Mouse (Mus musculus): ENCODE results near the gene Xpo5. TPM values are rescaled to one million over a fixed set of nuclear protein-coding genes. Genes with fewer than 3 reads are reported as not detected.

Gene Xpo5
- polyA plus RNA-seq, 1 experiment from 2014 or later, result 61.5 TPM

GRCm38 (mm10) chr17:46243624-46244023, 41.0 kb downstream of the Xpo5 start:
- ATAC-seq (ENCODE audit: low FRiP score, low TSS enrichment), result no peak
- WGBS, result 88% methylated on average over 2 of the region's 2 CpGs
- Histone ChIP-seq H3K9ac (ENCODE audit: low read depth, low read length) (no peak overlapping the region), H3K36me3 (ENCODE audit: control insufficient read depth, insufficient read depth, low read length) (peaks cover 77% of the 10 kb centered on the region), H3K4me2 (replicated peaks; ENCODE audit: low read depth, low read length) (no peak overlapping the region), H3K27me3 (ENCODE audit: control insufficient read depth, insufficient read depth, low read length) (no peaks in the 10 kb centered on the region), H3K9me3 (ENCODE audit: control insufficient read depth, low read length) (no peaks in the 10 kb centered on the region), H3K4me1 (ENCODE audit: control insufficient read depth, insufficient read depth, low read length) (peaks cover 9% of the 10 kb centered on the region), H3K27ac (ENCODE audit: low read depth, low read length) (no peak overlapping the region), H3K4me3 (ENCODE audit: low read length) (no peak overlapping the region)

GRCm38 (mm10) chr17:46244579-46244978, 42.0 kb downstream of the Xpo5 start:
- Histone ChIP-seq H3K4me1 (ENCODE audit: control insufficient read depth, insufficient read depth, low read length) (peaks cover 17% of the 10 kb centered on the region), H3K9me3 (ENCODE audit: control insufficient read depth, low read length) (no peaks in the 10 kb centered on the region), H3K4me3 (ENCODE audit: low read length) (no peak overlapping the region), H3K27me3 (ENCODE audit: control insufficient read depth, insufficient read depth, low read length) (no peaks in the 10 kb centered on the region), H3K36me3 (ENCODE audit: control insufficient read depth, insufficient read depth, low read length) (peaks cover 73% of the 10 kb centered on the region), H3K4me2 (replicated peaks; ENCODE audit: low read depth, low read length) (no peak overlapping the region), H3K9ac (ENCODE audit: low read depth, low read length) (no peak overlapping the region), H3K27ac (ENCODE audit: low read depth, low read length) (no peak overlapping the region)
- ATAC-seq (ENCODE audit: low FRiP score, low TSS enrichment), result no peak
- WGBS, result 68% methylated on average over 10 of the region's 10 CpGs

GRCm38 (mm10) chr17:46247512-46248188, 45.1 kb downstream of the Xpo5 start, which contains the start of the genes Polr1c and Yipf3:
Gene Polr1c (minus strand): TSS chr17:46248054.
Gene Yipf3 (plus strand): TSS chr17:46248080.
- peaks cover 69% of the 10 kb centered on the region for H3K36me3 ChIP-seq (ENCODE audit: control insufficient read depth, insufficient read depth, low read length)
- under 1% methylated on average over 53 of the region's 53 CpGs for WGBS

GRCm38 (mm10) chr17:46248189-46248522, 45.6 kb downstream of the Xpo5 start:
- peak overlapping the region; percentile 95 for H3K9ac ChIP-seq (ENCODE audit: low read depth, low read length)
- no peaks in the 10 kb centered on the region for H3K9me3 ChIP-seq (ENCODE audit: control insufficient read depth, low read length)
- H3K27ac ChIP-seq (ENCODE audit: low read depth, low read length), result peak overlapping the region; percentile 67; the same call in 1 of the 2 replicates
- H3K4me1 ChIP-seq (ENCODE audit: control insufficient read depth, insufficient read depth, low read length), result peaks cover 17% of the 10 kb centered on the region
- under 1% methylated on average over 37 of the region's 37 CpGs for WGBS
- no peaks in the 10 kb centered on the region for H3K27me3 ChIP-seq (ENCODE audit: control insufficient read depth, insufficient read depth, low read length)
- no peak; the same call in 1 of the 2 replicates for ATAC-seq (ENCODE audit: low FRiP score, low TSS enrichment)
- peak overlapping the region; percentile 99 for H3K4me3 ChIP-seq (ENCODE audit: low read length)
- H3K36me3 ChIP-seq (ENCODE audit: control insufficient read depth, insufficient read depth, low read length), result peaks cover 64% of the 10 kb centered on the region
- peak overlapping the region; percentile 87 for H3K4me2 ChIP-seq (replicated peaks; ENCODE audit: low read depth, low read length)

More at GRCm38 (mm10) chr17:46247512-46248188, 45.1 kb downstream of the Xpo5 start, which contains the start of the genes Polr1c and Yipf3:
- peaks cover 17% of the 10 kb centered on the region for H3K4me1 ChIP-seq (ENCODE audit: control insufficient read depth, insufficient read depth, low read length)
- H3K27ac ChIP-seq (ENCODE audit: low read depth, low read length), result peak within 1 kb of the TSS; percentile 67; the same call in 1 of the 2 replicates
- no peaks in the 10 kb centered on the region for H3K9me3 ChIP-seq (ENCODE audit: control insufficient read depth, low read length)
- peak within 1 kb of the TSS; percentile 95 for H3K9ac ChIP-seq (ENCODE audit: low read depth, low read length)
- ATAC-seq (ENCODE audit: low FRiP score, low TSS enrichment), result peak; percentile 89
- H3K27me3 ChIP-seq (ENCODE audit: control insufficient read depth, insufficient read depth, low read length), result no peaks in the 10 kb centered on the region
- H3K4me2 ChIP-seq (replicated peaks; ENCODE audit: low read depth, low read length), result peak within 1 kb of the TSS; percentile 87
- peak within 1 kb of the TSS; percentile 99 for H3K4me3 ChIP-seq (ENCODE audit: low read length)

GRCm38 (mm10) chr17:46251174-46251573, 48.6 kb downstream of the Xpo5 start:
- Histone ChIP-seq H3K9me3 (ENCODE audit: control insufficient read depth, low read length) (no peaks in the 10 kb centered on the region), H3K4me2 (replicated peaks; ENCODE audit: low read depth, low read length) (no peak overlapping the region), H3K4me3 (ENCODE audit: low read length) (no peak overlapping the region), H3K4me1 (ENCODE audit: control insufficient read depth, insufficient read depth, low read length) (peaks cover 25% of the 10 kb centered on the region), H3K27me3 (ENCODE audit: control insufficient read depth, insufficient read depth, low read length) (peaks cover 13% of the 10 kb centered on the region), H3K36me3 (ENCODE audit: control insufficient read depth, insufficient read depth, low read length) (peaks cover 35% of the 10 kb centered on the region), H3K27ac (ENCODE audit: low read depth, low read length) (no peak overlapping the region), H3K9ac (ENCODE audit: low read depth, low read length) (no peak overlapping the region)
- no peak for ATAC-seq (ENCODE audit: low FRiP score, low TSS enrichment)
- 82% methylated on average over 7 of the region's 7 CpGs for WGBS

- 63% methylated on average over 14 of the region's 14 CpGs for WGBS
- Histone ChIP-seq H3K9ac (ENCODE audit: low read depth, low read length) (peak overlapping the region; percentile 63; the same call in 1 of the 2 replicates), H3K27ac (ENCODE audit: low read depth, low read length) (no peak overlapping the region), H3K4me2 (replicated peaks; ENCODE audit: low read depth, low read length) (peak overlapping the region; percentile 99), H3K27me3 (ENCODE audit: control insufficient read depth, insufficient read depth, low read length) (peaks cover 13% of the 10 kb centered on the region), H3K36me3 (ENCODE audit: control insufficient read depth, insufficient read depth, low read length) (peaks cover 41% of the 10 kb centered on the region), H3K4me1 (ENCODE audit: control insufficient read depth, insufficient read depth, low read length) (peaks cover 18% of the 10 kb centered on the region), H3K9me3 (ENCODE audit: control insufficient read depth, low read length) (no peaks in the 10 kb centered on the region), H3K4me3 (ENCODE audit: low read length) (peak overlapping the region; percentile 68; the same call in 1 of the 2 replicates)
- no peak for ATAC-seq (ENCODE audit: low FRiP score, low TSS enrichment)
Observed at GRCm38 (mm10) chr17:46252571-46253451, 50.2 kb downstream of the Xpo5 start.

- Histone ChIP-seq H3K36me3 (ENCODE audit: control insufficient read depth, insufficient read depth, low read length) (peaks cover 49% of the 10 kb centered on the region), H3K4me1 (ENCODE audit: control insufficient read depth, insufficient read depth, low read length) (peaks cover 17% of the 10 kb centered on the region), H3K4me3 (ENCODE audit: low read length) (peak within 1 kb of the TSS; percentile 68), H3K9me3 (ENCODE audit: control insufficient read depth, low read length) (no peaks in the 10 kb centered on the region), H3K27me3 (ENCODE audit: control insufficient read depth, insufficient read depth, low read length) (peaks cover 13% of the 10 kb centered on the region), H3K9ac (ENCODE audit: low read depth, low read length) (peak within 1 kb of the TSS; percentile 63), H3K4me2 (replicated peaks; ENCODE audit: low read depth, low read length) (peak within 1 kb of the TSS; percentile 99), H3K27ac (ENCODE audit: low read depth, low read length) (no peak within 1 kb of the TSS)
- ATAC-seq (ENCODE audit: low FRiP score, low TSS enrichment), result peak; percentile 77
- 2% methylated on average over 46 of the region's 48 CpGs for WGBS
Observed at GRCm38 (mm10) chr17:46253452-46254084, 51.0 kb downstream of the Xpo5 start, which contains the start of gene Lrrc73. Gene Lrrc73 (plus strand): TSS chr17:46253531.

- peak overlapping the region; percentile 63 for H3K9ac ChIP-seq (ENCODE audit: low read depth, low read length)
- peaks cover 53% of the 10 kb centered on the region for H3K36me3 ChIP-seq (ENCODE audit: control insufficient read depth, insufficient read depth, low read length)
- peak overlapping the region; percentile 68 for H3K4me3 ChIP-seq (ENCODE audit: low read length)
- H3K4me2 ChIP-seq (replicated peaks; ENCODE audit: low read depth, low read length), result peak overlapping the region; percentile 99
- peaks cover 11% of the 10 kb centered on the region; the same call in 1 of the 2 replicates for H3K4me1 ChIP-seq (ENCODE audit: control insufficient read depth, insufficient read depth, low read length)
- H3K27me3 ChIP-seq (ENCODE audit: control insufficient read depth, insufficient read depth, low read length), result peaks cover 13% of the 10 kb centered on the region
- H3K9me3 ChIP-seq (ENCODE audit: control insufficient read depth, low read length), result no peaks in the 10 kb centered on the region
- ATAC-seq (ENCODE audit: low FRiP score, low TSS enrichment), result peak; percentile 21; the same call in 1 of the 2 replicates
- no peak overlapping the region for H3K27ac ChIP-seq (ENCODE audit: low read depth, low read length)
- under 1% methylated on average over 47 of the region's 54 CpGs for WGBS
Observed at GRCm38 (mm10) chr17:46254106-46254505, 51.5 kb downstream of the Xpo5 start.

All from kidney, embryonic 14.5 days (tissue).